Mouse (Mus musculus) MEL (cell line): ENCODE data around the gene Maco1.

Experiments used
- BHLHE40 ChIP-seq: IDR thresholded peaks from 2 replicates; pipeline ENCODE4 v1.6.1; 2012; ENCODE audit warnings: low read depth, mild to moderate bottlenecking, inconsistent platforms, low read length, improper control_type of control experiment, borderline replicate concordance
- CHD2 ChIP-seq: IDR thresholded peaks from 2 replicates; pipeline ENCODE4 v1.6.1; 2011; ENCODE audit warnings: low read length, improper control_type of control experiment
- CTCF ChIP-seq, 3 experiments: IDR thresholded peaks in 2 of 3; conservative IDR thresholded peaks in 1 of 3; 2 replicates each; pipeline ENCODE4 v1.5.1; 2011 to 2012; ENCODE audit warnings: low read length in 3 of 3, low read depth in 2 of 3, mild to moderate bottlenecking in 2 of 3, improper control_type of control experiment in 1 of 3, inconsistent platforms in 1 of 3, mixed read lengths in 1 of 3, moderate library complexity in 1 of 3; ENCODE audit not compliant: control insufficient read depth in 1 of 3, insufficient read depth in 1 of 3, poor library complexity in 1 of 3, severe bottlenecking in 1 of 3
- E2F4 ChIP-seq: IDR thresholded peaks from 2 replicates; pipeline ENCODE4 v1.6.1; 2011; ENCODE audit warnings: low read depth, low read length, improper control_type of control experiment, borderline replicate concordance
- ELF1 ChIP-seq: IDR thresholded peaks from 2 replicates; pipeline ENCODE4 v1.6.1; 2014; ENCODE audit warnings: low read depth, mild to moderate bottlenecking, inconsistent platforms, low read length, improper control_type of control experiment, moderate library complexity
- GATA1 ChIP-seq: IDR thresholded peaks from 2 replicates; pipeline ENCODE4 v1.6.1; 2011; ENCODE audit warnings: low read depth, low read length, improper control_type of control experiment
- HCFC1 ChIP-seq: IDR thresholded peaks from 2 replicates; pipeline ENCODE4 v1.6.1; 2012; ENCODE audit warnings: low read depth, mild to moderate bottlenecking, inconsistent platforms, low read length, improper control_type of control experiment, moderate library complexity
- MYC ChIP-seq: IDR thresholded peaks from 2 replicates; pipeline ENCODE4 v1.6.1; 2011; ENCODE audit warnings: low read depth, mild to moderate bottlenecking, low read length, improper control_type of control experiment, moderate library complexity
- SIN3A ChIP-seq: IDR thresholded peaks from 2 replicates; pipeline ENCODE4 v1.6.1; 2012; ENCODE audit warnings: low read length, improper control_type of control experiment, inconsistent platforms
- SMC3 ChIP-seq: IDR thresholded peaks from 2 replicates; pipeline ENCODE4 v1.6.1; 2011; ENCODE audit warnings: low read depth, low read length, improper control_type of control experiment
- TCF12 ChIP-seq: IDR thresholded peaks from 2 replicates; pipeline ENCODE4 v1.6.1; 2014; ENCODE audit warnings: low read depth, mild to moderate bottlenecking, inconsistent platforms, low read length, improper control_type of control experiment, moderate library complexity
- UBTF ChIP-seq: IDR thresholded peaks from 2 replicates; pipeline ENCODE4 v1.6.1; 2012; ENCODE audit warnings: low read depth, mild to moderate bottlenecking, inconsistent platforms, low read length, improper control_type of control experiment, moderate library complexity, borderline replicate concordance; ENCODE audit not compliant: insufficient read depth
- USF1 ChIP-seq: IDR thresholded peaks from 2 replicates; pipeline ENCODE4 v1.6.1; 2014; ENCODE audit warnings: low read depth, mild to moderate bottlenecking, inconsistent platforms, low read length, improper control_type of control experiment, moderate library complexity
- ZNF384 ChIP-seq: IDR thresholded peaks from 2 replicates; pipeline ENCODE4 v1.6.1; 2012; ENCODE audit warnings: low read depth, mild to moderate bottlenecking, inconsistent platforms, low read length, improper control_type of control experiment

DNA sequence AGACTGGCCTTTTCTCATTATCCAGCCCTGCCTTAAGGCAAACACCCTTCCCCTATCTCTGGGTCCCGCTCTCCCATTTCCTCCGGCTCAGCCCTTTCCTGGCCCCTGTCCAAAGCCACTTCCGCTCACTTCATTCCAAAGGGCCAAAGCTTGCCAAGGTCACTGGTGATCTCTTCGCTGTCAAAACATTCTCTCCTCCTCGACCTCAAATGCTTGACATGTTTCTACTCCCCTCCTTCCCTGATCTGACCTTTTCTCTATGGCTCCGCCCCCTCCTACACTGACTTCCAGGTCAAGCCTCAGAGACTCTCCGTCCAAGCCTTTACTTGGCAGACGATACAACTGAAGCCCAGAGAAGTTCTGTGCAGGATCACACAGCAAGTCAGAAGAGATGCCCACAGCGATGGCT, 92.3 kb downstream of the Maco1 start:
- TF ChIP-seq ZNF384: no peak
- TF ChIP-seq CTCF (IDR thresholded peaks at IDR 0.05 in 2 of 3, conservative IDR thresholded peaks at IDR 0.05 in 1 of 3; ENCODE audit: control insufficient read depth in 1 of 3, insufficient read depth in 1 of 3, low read depth in 2 of 3, low read length in 3 of 3, poor library complexity in 1 of 3, severe bottlenecking in 1 of 3): no peak
- TF ChIP-seq SIN3A: peak; percentile 82
- peak; percentile 86 for TF ChIP-seq GATA1
- TF ChIP-seq E2F4: no peak
- no peak for TF ChIP-seq MYC
- no peak for TF ChIP-seq SMC3
- TF ChIP-seq HCFC1: no peak; the same call in 1 of the 2 replicates
- no peak for TF ChIP-seq UBTF
- TF ChIP-seq USF1: no peak
- 0 out of 2 replicates have a peak, but pooled peaks have one; percentile 60 for TF ChIP-seq BHLHE40
- TF ChIP-seq ELF1: 0 out of 2 replicates have a peak, but pooled peaks have one; percentile 17
- TF ChIP-seq CHD2: no peak
- peak; percentile 87 for TF ChIP-seq TCF12
